Mouse (Mus musculus) cerebellum, postnatal 14 days (tissue): ENCODE measurements around the gene Tcea2.

Experiments
- DNase-seq, 2 experiments: peaks; one replicate each; pipeline ENCODE4 v3.0.0; 2021; ENCODE audit warnings: mixed read lengths in 2 of 2

Gene Tcea2

GRCm38 (mm10) chr2:181679951-181680715, at the start of gene Tcea2:
Gene Tcea2, plus strand, starts transcription at chr2:181680310.
- DNase-seq, result peak; percentile 85 to 87

- DNase-seq, result peak; percentile 37 to 55
These were observed 47.5 kb upstream of the Tcea2 start for GRCm38 (mm10) chr2:181632624-181633023.

- DNase-seq, result no peak
These were observed 44.2 kb upstream of the Tcea2 start for GRCm38 (mm10) chr2:181635865-181636264.

GRCm38 (mm10) chr2:181644361-181644760, 35.7 kb upstream of the Tcea2 start:
- DNase-seq, result peak; percentile 53 to 74

GRCm38 (mm10) chr2:181645666-181646065, 34.4 kb upstream of the Tcea2 start:
- DNase-seq, result no peak

GRCm38 (mm10) chr2:181646626-181647472, 33.3 kb upstream of the Tcea2 start:
- DNase-seq, result no peak

GRCm38 (mm10) chr2:181648926-181649325, 31.2 kb upstream of the Tcea2 start:
- DNase-seq, result peak; percentile 42 to 45

- no peak for DNase-seq
These were observed 27.0 kb upstream of the Tcea2 start for GRCm38 (mm10) chr2:181653065-181653464.

- no peak for DNase-seq
These were observed 26.6 kb upstream of the Tcea2 start for GRCm38 (mm10) chr2:181653523-181653922.

GRCm38 (mm10) chr2:181656734-181657133, 23.4 kb upstream of the Tcea2 start, which contains the start of gene Gm29797:
Gene Gm29797, plus strand, starts transcription at chr2:181657034.
- no peak for DNase-seq

GRCm38 (mm10) chr2:181657441-181657840, 22.7 kb upstream of the Tcea2 start:
- DNase-seq, result no peak

- DNase-seq, result peak in 1 of 2 experiments; percentile 43
These were observed 21.6 kb upstream of the Tcea2 start for GRCm38 (mm10) chr2:181658528-181658927.

- peak in 1 of 2 experiments; percentile 52 for DNase-seq
These were observed 21.1 kb upstream of the Tcea2 start for GRCm38 (mm10) chr2:181658930-181659555.

GRCm38 (mm10) chr2:181659609-181660055, 20.5 kb upstream of the Tcea2 start:
- peak; percentile 86 to 94 for DNase-seq

- no peak for DNase-seq
These were observed 17.4 kb upstream of the Tcea2 start for GRCm38 (mm10) chr2:181662620-181663297.

GRCm38 (mm10) chr2:181663298-181663630, 16.8 kb upstream of the Tcea2 start:
- no peak for DNase-seq

GRCm38 (mm10) chr2:181670285-181670912, 9.7 kb upstream of the Tcea2 start:
- no peak for DNase-seq

GRCm38 (mm10) chr2:181670913-181671311, 9.2 kb upstream of the Tcea2 start:
- DNase-seq, result peak in 1 of 2 experiments; percentile 37

- DNase-seq, result peak in 1 of 2 experiments; percentile 30
These were observed 8.8 kb upstream of the Tcea2 start, which contains the start of gene Sox18 for GRCm38 (mm10) chr2:181671326-181671725. Gene Sox18, minus strand, starts transcription at chr2:181671640.

GRCm38 (mm10) chr2:181671984-181672383, 8.1 kb upstream of the Tcea2 start:
- no peak for DNase-seq

- DNase-seq, result no peak
These were observed 6.6 kb upstream of the Tcea2 start for GRCm38 (mm10) chr2:181673501-181673900.

- DNase-seq, result no peak
These were observed 5.2 kb upstream of the Tcea2 start for GRCm38 (mm10) chr2:181674934-181675333.
